Mouse (Mus musculus) frontal cortex, adult 2 months (tissue): ENCODE measurements around the gene Rdm1. TPM values are rescaled to one million over a fixed set of nuclear protein-coding genes. Genes with fewer than 3 reads are reported as not detected.
"Not testable (repeated sequence)": the region's sequence is repeated elsewhere in the genome, so short reads cannot be mapped to it uniquely, and the experiment has no call there.

ENCODE experiments used
- DNase-seq, 2 experiments: peaks; one replicate each; pipeline ENCODE4 v3.0.0; 2022; ENCODE audit warnings: low spot score in 1 of 2; ENCODE audit errors: extremely low spot score in 1 of 2
- polyA plus RNA-seq: library from polyadenylated mRNA; depleted of rRNA; stranded (reverse); fragments of >200 nt; gene quantifications from 2 replicates; pipeline ENCODE4 v1.2.3, GENCODE M21; 2012; rRNA removed

The Rdm1 gene
- 9.4 and 11.9 TPM in 2 replicates for polyA plus RNA-seq

- peak; percentile 50 to 81 for DNase-seq
Observed at GRCm38 (mm10) chr11:101626995-101627856, at the start of gene Rdm1. Rdm1 (plus strand) TSS chr11:101627195.

DNA sequence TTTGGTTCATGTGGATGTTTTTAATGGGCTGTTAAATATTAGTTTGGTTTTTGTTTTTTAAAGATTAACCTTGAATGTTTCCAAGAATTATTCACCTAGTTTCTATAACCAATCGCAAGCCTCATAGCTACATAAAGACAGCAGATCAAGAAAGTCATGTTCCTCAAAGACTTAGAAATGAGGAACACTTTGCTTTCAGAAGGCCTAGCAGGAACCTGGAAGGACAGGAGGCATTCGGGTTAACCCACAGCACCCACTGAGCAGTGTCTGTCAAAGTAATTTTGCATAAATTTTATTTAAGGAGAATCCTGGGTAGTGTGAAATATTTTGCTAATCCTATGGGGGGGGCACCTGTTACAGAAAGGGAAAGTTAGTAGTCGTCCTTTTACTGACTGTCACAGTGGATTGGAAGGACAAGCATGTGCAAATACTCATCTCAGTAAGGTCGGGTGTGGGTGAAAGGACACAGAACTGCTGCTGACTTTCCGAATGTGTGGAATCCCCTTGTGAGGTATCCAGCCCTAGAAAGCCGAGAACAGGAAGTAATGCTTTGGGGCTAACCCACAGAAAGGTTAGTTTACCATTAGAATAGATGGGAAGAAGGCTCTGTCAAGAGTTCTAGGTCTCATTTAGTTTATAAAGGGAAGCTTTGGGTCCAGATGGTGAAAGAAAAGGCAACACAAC lies 45.8 kb upstream of the Rdm1 start:
- DNase-seq, result no peak

DNA sequence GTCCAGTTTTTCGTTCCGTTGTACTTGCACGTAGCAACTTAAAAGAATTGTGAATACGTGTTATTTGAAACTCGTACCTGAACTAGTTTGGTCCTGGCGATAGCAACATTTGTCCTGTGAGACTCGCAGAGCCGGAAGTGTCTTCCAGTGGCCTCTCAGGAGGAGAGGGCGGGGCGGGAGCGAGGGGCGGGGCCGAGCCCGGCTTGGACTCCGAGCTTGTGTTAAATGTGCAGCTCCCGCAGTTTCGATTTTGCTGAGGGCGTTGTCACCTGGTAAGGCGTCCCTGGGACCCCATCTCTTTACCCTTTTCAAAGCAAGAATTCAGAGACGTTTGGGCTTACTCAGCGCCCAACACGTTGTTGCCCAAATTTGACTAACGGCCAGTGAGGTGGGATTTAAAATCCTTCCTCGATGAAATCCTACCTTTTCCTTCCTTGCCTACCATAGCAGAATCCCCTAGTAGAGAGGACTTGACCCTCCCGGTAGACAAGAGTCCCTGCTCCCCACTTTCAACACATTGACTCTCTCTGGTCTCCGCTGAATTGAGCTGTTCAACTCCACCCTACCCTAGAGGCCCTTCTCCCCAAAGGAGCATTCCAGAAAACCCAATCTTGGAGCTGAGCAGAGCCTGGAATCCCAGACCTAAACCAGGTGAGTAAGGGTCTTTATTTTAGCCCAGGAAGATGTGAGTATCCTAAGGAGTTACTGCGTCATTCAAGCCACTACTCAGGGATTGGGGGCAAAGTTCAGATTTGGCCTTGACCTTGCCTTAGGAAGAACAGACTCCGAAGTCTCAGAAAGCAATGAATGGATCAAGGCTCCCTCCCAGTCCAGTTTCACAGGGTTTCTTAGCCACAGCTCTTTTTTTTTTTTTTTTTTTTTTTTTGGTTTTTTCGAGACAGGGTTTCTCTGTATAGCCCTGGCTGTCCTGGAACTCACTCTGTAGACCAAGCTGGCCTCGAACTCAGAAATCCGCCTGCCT lies 44.6 kb upstream of the Rdm1 start, which contains the start of gene Tmem106a:
TSS of gene Tmem106a (plus strand) at position 189 of the 982 bp plus-strand sequence.
- peak in 1 of 2 experiments; percentile 16 for DNase-seq

DNA sequence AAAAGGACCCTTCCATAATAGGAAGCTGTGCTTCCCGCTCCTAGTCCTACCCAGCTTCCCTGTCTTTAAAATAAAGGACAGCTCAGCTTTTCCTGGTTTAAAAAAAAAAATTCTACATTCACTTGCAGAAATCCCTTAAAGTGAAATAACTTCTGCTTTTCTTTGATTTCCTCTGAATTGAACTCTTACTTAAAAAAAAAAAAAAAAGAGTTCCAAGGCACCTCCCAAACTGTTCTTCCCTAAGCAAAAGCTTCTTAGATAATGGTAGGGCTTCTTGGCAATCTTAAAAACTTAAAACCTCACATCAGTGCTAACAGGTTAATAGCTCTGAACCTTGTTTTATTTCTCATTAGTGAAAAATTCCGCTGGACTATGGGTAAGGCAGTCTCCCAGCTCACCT lies 43.8 kb upstream of the Rdm1 start:
- no peak for DNase-seq

DNA sequence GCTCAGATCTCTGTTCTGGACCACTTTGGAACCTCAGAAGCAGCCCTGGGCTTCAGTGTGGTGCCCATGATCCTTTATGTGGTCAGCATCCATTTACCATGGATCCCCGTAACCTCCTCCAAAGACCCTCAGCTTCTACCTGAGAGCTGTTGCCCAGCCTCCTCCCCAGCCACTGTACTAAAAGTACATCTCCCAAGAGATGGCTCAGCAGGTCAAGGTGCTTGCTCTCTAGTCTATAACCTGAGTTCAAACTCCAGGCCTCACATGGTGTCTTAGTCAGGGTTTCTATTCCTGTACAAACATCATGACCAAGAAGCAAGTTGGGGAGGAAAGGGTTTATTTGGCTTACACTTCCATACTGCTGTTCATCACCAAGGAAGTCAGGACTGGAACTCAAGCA lies 42.0 kb upstream of the Rdm1 start:
- DNase-seq, result not testable (repeated sequence)

GRCm38 (mm10) chr11:101585805-101586204 lies 41.2 kb upstream of the Rdm1 start:
- no peak for DNase-seq

DNA sequence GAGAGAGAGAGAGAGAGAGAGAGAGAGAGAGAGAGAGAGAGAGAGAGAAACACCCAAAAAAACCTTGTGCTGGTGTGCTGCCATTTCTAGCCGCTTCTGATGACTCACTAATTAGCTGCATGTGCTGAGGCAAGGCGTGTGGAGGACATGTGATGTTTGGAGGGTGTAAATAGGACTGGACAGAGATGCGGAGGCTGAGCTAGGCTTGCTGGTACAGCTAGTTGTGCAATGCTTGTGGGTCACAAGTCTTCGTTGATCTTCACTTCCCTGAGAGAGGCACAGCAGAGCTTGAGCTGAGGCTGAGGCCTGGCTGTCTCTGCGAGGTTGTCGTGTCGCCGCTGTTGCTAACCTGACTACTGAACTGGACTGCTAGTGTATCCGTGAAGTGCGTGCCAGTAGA lies 39.3 kb upstream of the Rdm1 start:
- peak; percentile 59 to 78 for DNase-seq

DNA sequence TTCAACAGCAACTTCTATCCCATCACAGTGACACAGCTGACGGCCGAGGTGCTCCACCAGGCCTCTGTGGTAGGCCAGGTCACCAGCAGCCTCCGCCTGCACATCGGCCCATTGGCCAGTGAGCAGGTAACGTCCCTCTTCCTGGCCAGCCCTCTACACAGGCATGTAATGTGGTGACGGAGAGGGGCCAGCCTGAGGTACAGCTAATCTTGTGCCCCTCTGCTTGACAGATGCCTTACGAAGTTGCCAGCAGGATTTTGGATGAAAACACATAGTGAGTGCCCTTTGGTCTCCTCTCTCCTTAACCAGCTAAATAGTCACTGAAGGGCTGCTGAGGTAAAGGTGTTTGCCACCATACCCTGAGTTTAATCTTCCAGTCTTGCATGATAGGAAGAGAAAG lies 38.1 kb upstream of the Rdm1 start:
- DNase-seq, result no peak

GRCm38 (mm10) chr11:101589444-101589843 lies 37.6 kb upstream of the Rdm1 start:
- DNase-seq, result peak in 1 of 2 experiments; percentile 72

- DNase-seq, result no peak
Observed at GRCm38 (mm10) chr11:101589989-101590624, 36.9 kb upstream of the Rdm1 start.

GRCm38 (mm10) chr11:101599156-101599555 lies 27.8 kb upstream of the Rdm1 start, which contains the start of gene Gm11634:
Gm11634 (minus strand) TSS chr11:101599256.
- DNase-seq, result no peak

- DNase-seq, result no peak
Observed at GRCm38 (mm10) chr11:101602491-101602890, 24.5 kb upstream of the Rdm1 start.

- DNase-seq, result no peak
Observed at GRCm38 (mm10) chr11:101604116-101604515, 22.9 kb upstream of the Rdm1 start.

- DNase-seq, result peak in 1 of 2 experiments; percentile 44
Observed at GRCm38 (mm10) chr11:101604531-101605453, 22.2 kb upstream of the Rdm1 start.

GRCm38 (mm10) chr11:101607134-101607533 lies 19.9 kb upstream of the Rdm1 start:
- not testable (repeated sequence) for DNase-seq

GRCm38 (mm10) chr11:101610445-101610844 lies 16.6 kb upstream of the Rdm1 start:
- DNase-seq, result no peak

GRCm38 (mm10) chr11:101613596-101613995 lies 13.4 kb upstream of the Rdm1 start:
- DNase-seq, result no peak

DNA sequence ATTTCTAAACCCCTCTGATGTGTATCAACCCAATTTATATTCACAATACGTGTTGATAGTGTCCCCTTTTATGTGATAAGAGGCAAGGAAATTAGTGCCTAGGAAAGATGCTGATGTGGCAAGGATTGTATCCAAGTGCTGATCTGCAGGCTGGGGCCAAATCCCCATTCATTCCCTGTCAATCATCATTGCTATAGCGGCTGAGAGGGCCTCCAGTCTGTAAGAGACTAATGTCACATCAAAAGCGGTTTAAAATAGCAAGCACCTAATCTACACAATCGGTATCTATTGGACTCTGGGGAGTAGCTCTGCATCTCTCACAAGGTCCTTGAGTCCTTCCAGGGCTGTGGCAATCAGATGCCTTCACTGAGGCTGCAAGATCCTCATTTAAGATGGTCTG lies 12.9 kb upstream of the Rdm1 start:
- DNase-seq, result no peak

- no peak for DNase-seq
Observed at GRCm38 (mm10) chr11:101615380-101615779, 11.6 kb upstream of the Rdm1 start.
